Mouse (Mus musculus): ENCODE data around the gene Prkch. TPM values are rescaled to one million over a fixed set of nuclear protein-coding genes. Genes with fewer than 3 reads are reported as not detected.

Prkch gene
- polyA plus RNA-seq, 1 experiment from 2014 or later = 4.7 TPM

DNA sequence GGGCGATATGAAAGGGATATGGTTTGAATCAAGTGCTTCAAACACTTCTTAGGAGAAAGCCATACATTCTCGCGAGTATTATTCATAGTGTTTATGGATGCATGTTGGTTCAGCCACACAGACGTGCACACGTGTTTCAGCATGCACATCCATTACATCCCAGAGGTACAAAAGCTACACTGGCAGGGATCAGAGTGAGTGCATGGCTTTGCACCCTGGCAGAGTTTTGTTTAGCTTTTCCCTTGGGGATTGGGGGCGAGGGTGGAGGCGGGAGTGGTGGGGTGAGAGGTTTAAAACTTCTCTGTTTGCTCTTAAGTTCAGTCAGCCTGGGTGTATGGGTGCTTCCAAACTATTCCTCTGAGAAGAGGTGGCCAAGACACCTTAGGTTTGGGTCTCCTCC is 1.3 kb downstream of the Prkch start:
- ATAC-seq = no peak
- Histone ChIP-seq H3K9ac (ENCODE audit: low read length) (peak overlapping the region; percentile 78; the same call in 1 of the 2 replicates), H3K27ac (ENCODE audit: low read depth, low read length) (no peak overlapping the region), H3K4me3 (ENCODE audit: low read depth, low read length) (peak overlapping the region; percentile 60), H3K27me3 (replicated peaks; ENCODE audit: control insufficient read depth, insufficient read depth, low read length) (peaks cover 15% of the 10 kb centered on the region), H3K4me2 (ENCODE audit: low read length) (peak overlapping the region; percentile 94), H3K36me3 (ENCODE audit: control insufficient read depth, insufficient read depth, low read length) (no peaks in the 10 kb centered on the region), H3K9me3 (replicated peaks; ENCODE audit: control insufficient read depth, low read length) (no peaks in the 10 kb centered on the region), H3K4me1 (ENCODE audit: control insufficient read depth, insufficient read depth, low read length) (no peaks in the 10 kb centered on the region; the same call in 1 of the 2 replicates)
- peak; percentile 7 for DNase-seq (ENCODE audit: low spot score)
- WGBS = under 1% methylated on average over 7 of the region's 7 CpGs

- Histone ChIP-seq H3K4me1 (ENCODE audit: control insufficient read depth, insufficient read depth, low read length) (no peaks in the 10 kb centered on the region; the same call in 1 of the 2 replicates), H3K36me3 (ENCODE audit: control insufficient read depth, insufficient read depth, low read length) (no peaks in the 10 kb centered on the region), H3K4me2 (ENCODE audit: low read length) (no peak overlapping the region), H3K27ac (ENCODE audit: low read depth, low read length) (no peak overlapping the region), H3K9ac (ENCODE audit: low read length) (no peak overlapping the region), H3K27me3 (replicated peaks; ENCODE audit: control insufficient read depth, insufficient read depth, low read length) (peaks cover 15% of the 10 kb centered on the region), H3K9me3 (replicated peaks; ENCODE audit: control insufficient read depth, low read length) (no peaks in the 10 kb centered on the region), H3K4me3 (ENCODE audit: low read depth, low read length) (no peak overlapping the region)
- no peak for DNase-seq (ENCODE audit: low spot score)
- ATAC-seq = no peak
- 71% methylated on average over 3 of the region's 3 CpGs for WGBS
These were observed 2.7 kb downstream of the Prkch start for GRCm38 (mm10) chr12:73587262-73587661.

GRCm38 (mm10) chr12:73590627-73591276 is 6.2 kb downstream of the Prkch start:
- H3K4me1 ChIP-seq (ENCODE audit: control insufficient read depth, insufficient read depth, low read length) = no peaks in the 10 kb centered on the region; the same call in 1 of the 2 replicates
- H3K27me3 ChIP-seq (replicated peaks; ENCODE audit: control insufficient read depth, insufficient read depth, low read length) = peaks cover 11% of the 10 kb centered on the region
- H3K4me2 ChIP-seq (ENCODE audit: low read length) = no peak overlapping the region
- WGBS = 91% methylated on average over 15 of the region's 15 CpGs
- DNase-seq (ENCODE audit: low spot score) (no peak), ATAC-seq (no peak)
- no peak overlapping the region for H3K9ac ChIP-seq (ENCODE audit: low read length)
- H3K36me3 ChIP-seq (ENCODE audit: control insufficient read depth, insufficient read depth, low read length) = no peaks in the 10 kb centered on the region
- no peaks in the 10 kb centered on the region for H3K9me3 ChIP-seq (replicated peaks; ENCODE audit: control insufficient read depth, low read length)
- no peak overlapping the region for H3K4me3 ChIP-seq (ENCODE audit: low read depth, low read length)
- no peak overlapping the region for H3K27ac ChIP-seq (ENCODE audit: low read depth, low read length)

DNA sequence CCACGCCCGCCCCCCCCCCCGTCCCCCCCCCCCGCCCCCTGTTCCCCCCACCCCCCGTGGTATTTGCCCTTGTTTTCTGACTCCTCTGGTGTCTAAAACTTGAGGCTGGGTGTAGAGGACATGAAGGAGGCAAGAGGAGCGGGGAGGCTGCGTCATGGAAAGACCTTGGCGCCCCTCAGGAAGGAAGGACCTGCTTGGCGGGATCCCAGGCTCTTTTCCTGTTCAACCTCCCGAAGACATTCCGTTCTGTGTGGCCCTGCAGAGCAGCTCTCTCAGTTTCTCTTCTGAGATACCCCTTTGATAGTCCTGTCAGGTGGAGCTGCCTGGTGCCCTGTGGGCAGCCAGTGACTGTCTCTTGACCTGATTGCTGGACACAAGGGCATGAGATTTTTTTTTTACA is 7.0 kb downstream of the Prkch start:
- no peak for ATAC-seq
- no peaks in the 10 kb centered on the region for H3K4me1 ChIP-seq (ENCODE audit: control insufficient read depth, insufficient read depth, low read length)
- peaks cover 5% of the 10 kb centered on the region for H3K27me3 ChIP-seq (replicated peaks; ENCODE audit: control insufficient read depth, insufficient read depth, low read length)
- H3K27ac ChIP-seq (ENCODE audit: low read depth, low read length) = no peak overlapping the region
- no peaks in the 10 kb centered on the region for H3K36me3 ChIP-seq (ENCODE audit: control insufficient read depth, insufficient read depth, low read length)
- no peak overlapping the region for H3K4me3 ChIP-seq (ENCODE audit: low read depth, low read length)
- H3K4me2 ChIP-seq (ENCODE audit: low read length) = no peak overlapping the region
- no peak for DNase-seq (ENCODE audit: low spot score)
- no peak overlapping the region for H3K9ac ChIP-seq (ENCODE audit: low read length)
- H3K9me3 ChIP-seq (replicated peaks; ENCODE audit: control insufficient read depth, low read length) = no peaks in the 10 kb centered on the region
- 96% methylated on average over 8 of the region's 11 CpGs for WGBS

- no peaks in the 10 kb centered on the region for H3K36me3 ChIP-seq (ENCODE audit: control insufficient read depth, insufficient read depth, low read length)
- no peaks in the 10 kb centered on the region for H3K27me3 ChIP-seq (replicated peaks; ENCODE audit: control insufficient read depth, insufficient read depth, low read length)
- H3K4me2 ChIP-seq (ENCODE audit: low read length) = no peak overlapping the region
- no peak overlapping the region for H3K9ac ChIP-seq (ENCODE audit: low read length)
- DNase-seq (ENCODE audit: low spot score) (no peak), ATAC-seq (no peak)
- no peak overlapping the region for H3K27ac ChIP-seq (ENCODE audit: low read depth, low read length)
- H3K4me1 ChIP-seq (ENCODE audit: control insufficient read depth, insufficient read depth, low read length) = no peaks in the 10 kb centered on the region
- H3K4me3 ChIP-seq (ENCODE audit: low read depth, low read length) = no peak overlapping the region
- no peaks in the 10 kb centered on the region for H3K9me3 ChIP-seq (replicated peaks; ENCODE audit: control insufficient read depth, low read length)
- 85% methylated on average over 12 of the region's 12 CpGs for WGBS
These were observed 8.6 kb downstream of the Prkch start for GRCm38 (mm10) chr12:73593021-73593798.

DNA sequence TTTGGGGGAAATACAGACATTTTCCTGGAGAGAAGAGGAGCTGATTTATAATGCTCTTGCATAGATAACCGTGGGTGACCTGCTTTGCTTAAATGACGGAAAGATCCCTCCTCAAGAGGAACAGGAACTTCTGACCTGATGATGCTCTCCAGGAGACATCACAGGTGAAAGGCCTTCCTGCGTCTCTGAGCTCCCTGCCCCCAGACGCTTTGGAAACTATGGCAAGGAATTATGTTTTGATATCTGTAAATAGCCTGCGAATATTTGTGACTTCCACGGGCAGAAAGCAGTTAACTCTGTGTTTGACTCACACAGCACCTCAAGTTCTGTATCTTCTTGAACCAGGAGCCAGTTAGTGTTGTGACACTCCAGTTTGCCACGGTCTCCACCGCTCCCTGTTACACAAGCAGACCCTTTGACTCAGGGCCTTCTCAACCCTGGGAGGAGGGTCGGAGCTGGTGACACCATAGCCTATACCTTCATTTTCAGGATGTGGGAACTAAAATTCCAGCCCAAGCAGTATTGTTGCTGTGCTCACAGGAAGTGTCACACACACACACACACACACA is 9.7 kb downstream of the Prkch start:
- no peaks in the 10 kb centered on the region for H3K4me1 ChIP-seq (ENCODE audit: control insufficient read depth, insufficient read depth, low read length)
- H3K27me3 ChIP-seq (replicated peaks; ENCODE audit: control insufficient read depth, insufficient read depth, low read length) = no peaks in the 10 kb centered on the region
- no peak overlapping the region for H3K27ac ChIP-seq (ENCODE audit: low read depth, low read length)
- H3K4me3 ChIP-seq (ENCODE audit: low read depth, low read length) = no peak overlapping the region
- H3K36me3 ChIP-seq (ENCODE audit: control insufficient read depth, insufficient read depth, low read length) = no peaks in the 10 kb centered on the region
- ATAC-seq (no peak), DNase-seq (ENCODE audit: low spot score) (no peak)
- H3K9me3 ChIP-seq (replicated peaks; ENCODE audit: control insufficient read depth, low read length) = no peaks in the 10 kb centered on the region
- 94% methylated on average over 9 of the region's 9 CpGs for WGBS
- H3K9ac ChIP-seq (ENCODE audit: low read length) = no peak overlapping the region
- H3K4me2 ChIP-seq (ENCODE audit: low read length) = no peak overlapping the region

DNA sequence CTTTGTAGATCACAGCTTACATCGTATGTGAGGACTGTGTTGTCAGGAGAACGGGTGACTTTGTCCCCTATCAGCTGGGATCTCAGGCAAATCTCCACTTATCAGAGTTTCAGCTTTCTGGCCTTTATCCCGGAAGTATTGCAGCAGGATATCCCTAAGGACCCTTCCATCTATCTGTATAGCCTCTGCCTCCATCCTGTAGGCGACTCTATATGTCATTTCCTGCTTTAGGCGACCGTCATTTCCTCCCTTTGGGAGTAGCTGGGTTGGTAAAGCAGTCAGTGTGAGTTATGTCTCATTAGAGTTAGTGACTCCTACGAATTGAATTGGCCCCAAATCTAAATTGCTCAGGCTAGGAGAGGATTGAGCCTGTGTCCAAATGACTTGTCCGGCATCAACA is 10.6 kb downstream of the Prkch start:
- ATAC-seq = no peak
- Histone ChIP-seq H3K9me3 (replicated peaks; ENCODE audit: control insufficient read depth, low read length) (no peaks in the 10 kb centered on the region), H3K4me3 (ENCODE audit: low read depth, low read length) (no peak overlapping the region), H3K36me3 (ENCODE audit: control insufficient read depth, insufficient read depth, low read length) (no peaks in the 10 kb centered on the region), H3K9ac (ENCODE audit: low read length) (no peak overlapping the region), H3K4me1 (ENCODE audit: control insufficient read depth, insufficient read depth, low read length) (no peaks in the 10 kb centered on the region), H3K27me3 (replicated peaks; ENCODE audit: control insufficient read depth, insufficient read depth, low read length) (no peaks in the 10 kb centered on the region), H3K27ac (ENCODE audit: low read depth, low read length) (no peak overlapping the region), H3K4me2 (ENCODE audit: low read length) (no peak overlapping the region)
- no peak for DNase-seq (ENCODE audit: low spot score)
- WGBS = 83% methylated on average over 8 of the region's 8 CpGs

- Histone ChIP-seq H3K27me3 (replicated peaks; ENCODE audit: control insufficient read depth, insufficient read depth, low read length) (no peaks in the 10 kb centered on the region), H3K4me3 (ENCODE audit: low read depth, low read length) (no peak overlapping the region), H3K4me1 (ENCODE audit: control insufficient read depth, insufficient read depth, low read length) (no peaks in the 10 kb centered on the region), H3K27ac (ENCODE audit: low read depth, low read length) (no peak overlapping the region), H3K4me2 (ENCODE audit: low read length) (no peak overlapping the region), H3K9ac (ENCODE audit: low read length) (no peak overlapping the region), H3K9me3 (replicated peaks; ENCODE audit: control insufficient read depth, low read length) (no peaks in the 10 kb centered on the region), H3K36me3 (ENCODE audit: control insufficient read depth, insufficient read depth, low read length) (no peaks in the 10 kb centered on the region)
- no peak for ATAC-seq
- DNase-seq (ENCODE audit: low spot score) = peak; percentile 7
- 68% methylated on average over 6 of the region's 6 CpGs for WGBS
These were observed 13.6 kb downstream of the Prkch start for GRCm38 (mm10) chr12:73598241-73598640.

GRCm38 (mm10) chr12:73600457-73600856 is 15.9 kb downstream of the Prkch start:
- WGBS = 75% methylated on average over 4 of the region's 4 CpGs
- no peaks in the 10 kb centered on the region for H3K4me1 ChIP-seq (ENCODE audit: control insufficient read depth, insufficient read depth, low read length)
- DNase-seq (ENCODE audit: low spot score) (no peak), ATAC-seq (no peak)
- H3K9me3 ChIP-seq (replicated peaks; ENCODE audit: control insufficient read depth, low read length) = no peaks in the 10 kb centered on the region
- H3K36me3 ChIP-seq (ENCODE audit: control insufficient read depth, insufficient read depth, low read length) = no peaks in the 10 kb centered on the region
- H3K9ac ChIP-seq (ENCODE audit: low read length) = no peak overlapping the region
- no peak overlapping the region for H3K4me2 ChIP-seq (ENCODE audit: low read length)
- H3K27me3 ChIP-seq (replicated peaks; ENCODE audit: control insufficient read depth, insufficient read depth, low read length) = no peaks in the 10 kb centered on the region
- H3K4me3 ChIP-seq (ENCODE audit: low read depth, low read length) = no peak overlapping the region
- no peak overlapping the region for H3K27ac ChIP-seq (ENCODE audit: low read depth, low read length)
